Mouse (Mus musculus) frontal cortex, adult 2 months (tissue): ENCODE results near the gene Sema3a. TPM values are rescaled to one million over a fixed set of nuclear protein-coding genes. Genes with fewer than 3 reads are reported as not detected.

Experiments used
- DNase-seq, 2 experiments: peaks; one replicate each; pipeline ENCODE4 v3.0.0; 2022; ENCODE audit warnings: low spot score in 1 of 2; ENCODE audit errors: extremely low spot score in 1 of 2
- polyA plus RNA-seq: library from polyadenylated mRNA; depleted of rRNA; stranded (reverse); fragments of >200 nt; gene quantifications from 2 replicates; pipeline ENCODE4 v1.2.3, GENCODE M21; 2012

Sema3a gene
- polyA plus RNA-seq, 1 experiment: 10.3 TPM

GRCm38 (mm10) chr5:13318728-13319429 is 193.7 kb downstream of the Sema3a start:
- no peak for DNase-seq

DNA sequence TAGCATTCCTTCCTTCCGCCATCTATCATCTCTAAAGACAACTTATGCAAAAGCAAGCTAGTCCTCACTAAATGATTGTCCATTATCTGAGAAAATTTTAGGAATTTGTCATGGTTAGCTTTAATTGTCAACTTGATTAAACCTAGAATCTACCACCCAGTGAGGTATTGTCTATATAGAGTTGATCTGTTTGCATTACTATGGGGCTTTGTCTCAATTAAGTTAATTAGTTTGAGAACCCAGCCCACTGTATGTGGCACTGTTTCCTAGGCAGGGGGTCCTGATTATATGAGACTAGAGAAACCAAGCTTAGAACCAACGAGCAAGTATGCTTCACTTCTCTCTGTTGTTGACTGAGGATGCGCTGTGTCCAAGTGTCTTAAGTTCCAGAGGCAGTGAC is 194.9 kb downstream of the Sema3a start:
- no peak for DNase-seq

- no peak for DNase-seq
Measured at GRCm38 (mm10) chr5:13327281-13327680, 202.1 kb downstream of the Sema3a start.

GRCm38 (mm10) chr5:13331412-13331811 is 206.2 kb downstream of the Sema3a start:
- DNase-seq: no peak

DNA sequence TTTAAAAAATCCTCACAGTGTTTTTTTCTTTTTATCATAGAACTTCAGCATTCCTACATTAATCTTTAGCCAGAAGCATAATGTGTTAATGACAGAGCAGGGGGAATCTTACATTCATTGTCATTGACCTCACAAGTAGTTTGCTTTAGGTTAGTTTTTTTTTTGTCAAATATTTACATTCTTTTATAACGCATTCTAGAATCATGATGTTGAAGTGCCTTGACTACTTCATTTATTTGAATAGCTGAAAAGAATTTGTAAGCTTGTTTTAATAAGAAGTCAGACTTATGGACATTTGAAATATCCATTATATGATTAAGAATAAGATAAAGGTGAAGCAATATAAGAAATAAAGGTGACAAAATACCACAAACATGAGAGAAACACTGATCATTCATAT is 212.5 kb downstream of the Sema3a start:
- DNase-seq: no peak

- DNase-seq: no peak
Measured at GRCm38 (mm10) chr5:13347068-13347467, 221.9 kb downstream of the Sema3a start.

GRCm38 (mm10) chr5:13351611-13352010 is 226.4 kb downstream of the Sema3a start:
- no peak for DNase-seq

DNA sequence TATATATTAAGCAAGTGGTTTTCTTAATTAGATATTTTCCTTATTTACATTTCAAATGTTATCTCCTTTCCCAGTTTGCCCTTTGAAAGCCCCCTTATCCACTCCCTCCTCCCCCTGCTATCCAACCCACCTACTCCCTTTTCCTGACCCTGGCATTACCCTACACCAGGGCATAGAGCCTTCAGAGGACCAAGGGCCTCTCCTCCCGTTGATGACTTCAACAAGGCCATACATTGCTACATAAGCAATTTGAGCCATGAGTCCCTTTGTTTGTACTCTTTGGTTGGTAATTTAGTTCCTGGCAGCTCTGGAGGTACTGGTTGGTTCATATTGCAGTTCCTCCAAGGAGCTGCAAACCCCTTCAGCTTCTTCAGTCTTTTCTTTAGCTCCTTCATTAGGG is 227.8 kb downstream of the Sema3a start:
- no peak for DNase-seq

DNA sequence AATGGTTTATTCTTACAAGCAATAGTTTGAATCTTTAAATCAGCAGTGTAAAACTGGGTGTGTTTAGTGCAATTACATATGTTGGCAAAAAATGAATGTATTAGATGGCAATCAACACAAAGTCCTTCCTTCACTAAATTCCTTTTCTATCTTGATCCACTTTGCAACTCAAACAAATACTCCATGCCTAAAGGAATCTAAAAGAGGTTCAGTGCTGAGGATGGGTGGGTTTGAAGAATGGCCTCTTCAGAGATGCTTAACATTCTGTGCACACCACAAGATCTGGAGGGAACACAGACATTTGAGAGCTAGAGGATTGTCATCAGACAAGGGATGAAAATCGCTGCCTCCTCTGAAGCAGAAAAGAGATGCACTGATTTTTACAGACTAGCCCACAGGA is 228.3 kb downstream of the Sema3a start:
- no peak for DNase-seq

DNA sequence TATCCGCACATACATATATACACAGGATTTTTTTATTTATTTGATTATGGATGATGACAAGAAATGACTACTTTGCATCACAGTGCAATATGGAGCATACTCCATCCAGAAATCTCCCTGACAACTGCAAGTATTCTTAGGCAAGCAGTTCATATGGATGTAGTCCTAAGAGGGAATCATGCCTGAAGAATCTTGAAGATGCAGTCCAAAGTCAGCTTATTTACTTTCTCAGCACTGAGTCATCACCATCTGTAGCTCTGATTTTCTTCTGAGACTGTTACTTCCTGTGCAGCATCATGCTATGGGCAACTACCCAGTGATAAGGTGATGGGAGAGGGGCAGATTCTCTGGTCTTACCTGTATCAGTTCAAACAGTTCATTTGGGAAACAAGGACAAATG is 229.7 kb downstream of the Sema3a start:
- DNase-seq: peak in 1 of 2 experiments; percentile 57

DNA sequence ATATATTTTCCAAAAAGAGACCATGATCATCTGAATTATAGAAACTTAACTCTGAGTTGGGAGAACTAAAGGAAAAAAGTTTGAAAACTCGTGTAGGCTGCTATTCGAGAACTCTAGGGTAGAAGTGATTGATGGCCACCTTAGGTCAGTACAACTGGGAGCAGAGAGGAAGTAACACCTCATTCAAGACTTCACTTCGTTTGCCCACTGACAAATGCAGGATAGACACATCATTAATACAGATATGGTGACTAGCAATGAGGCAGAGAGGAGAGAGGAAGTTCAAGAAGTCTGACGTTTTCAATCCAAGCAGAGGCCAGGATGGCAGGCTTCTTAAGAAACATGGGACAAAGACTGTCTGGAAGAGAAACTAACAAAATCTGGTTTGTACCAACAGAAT is 233.6 kb downstream of the Sema3a start:
- no peak for DNase-seq

- no peak for DNase-seq
Measured at GRCm38 (mm10) chr5:13360711-13361110, 235.5 kb downstream of the Sema3a start.

GRCm38 (mm10) chr5:13365108-13365507 is 239.9 kb downstream of the Sema3a start:
- DNase-seq: no peak

- DNase-seq: no peak
Measured at GRCm38 (mm10) chr5:13379223-13379622, 254.0 kb downstream of the Sema3a start.

DNA sequence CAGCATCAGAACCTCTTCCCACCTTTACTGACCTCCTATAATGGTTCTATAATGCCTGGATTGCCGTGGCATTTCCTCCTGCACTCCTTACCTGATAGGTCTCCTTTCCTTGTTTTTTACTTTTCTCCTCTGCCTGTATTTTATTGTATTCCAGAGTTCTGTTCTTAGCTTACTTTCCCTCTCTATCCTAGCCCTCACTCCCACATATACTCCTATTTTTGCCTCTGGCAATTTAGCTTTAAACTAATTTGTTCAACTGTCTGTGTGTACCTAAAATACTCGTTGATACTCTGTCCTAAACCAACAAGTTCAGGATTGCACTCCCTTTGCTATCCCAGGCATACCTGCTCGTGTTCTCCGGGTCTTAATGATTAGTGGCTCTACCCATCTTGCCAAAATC is 258.8 kb downstream of the Sema3a start:
- DNase-seq: no peak

DNA sequence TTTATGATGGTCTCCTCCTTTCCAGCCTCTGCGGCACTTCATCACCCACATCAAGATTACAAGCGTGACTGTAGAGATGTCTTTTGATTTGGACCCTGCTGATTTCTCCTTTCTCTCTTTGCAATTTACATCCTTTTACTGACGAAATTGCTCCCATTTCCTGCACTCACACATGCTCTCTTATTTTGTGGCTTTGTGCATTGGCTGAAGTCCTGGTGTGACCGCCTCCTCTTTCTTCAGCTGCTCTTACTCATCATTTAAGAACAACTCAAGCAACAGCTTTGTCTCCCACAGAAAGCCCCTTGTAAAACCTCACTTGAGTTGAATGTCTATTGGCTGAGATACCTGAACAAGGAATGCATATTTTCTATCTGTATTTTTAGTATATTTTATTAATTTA is 259.5 kb downstream of the Sema3a start:
- DNase-seq: peak; percentile 33 to 66

GRCm38 (mm10) chr5:13386603-13387002 is 261.4 kb downstream of the Sema3a start:
- DNase-seq: no peak

- no peak for DNase-seq
Measured at GRCm38 (mm10) chr5:13387679-13388078, 262.5 kb downstream of the Sema3a start.

GRCm38 (mm10) chr5:13389995-13390394 is 264.8 kb downstream of the Sema3a start:
- DNase-seq: no peak

DNA sequence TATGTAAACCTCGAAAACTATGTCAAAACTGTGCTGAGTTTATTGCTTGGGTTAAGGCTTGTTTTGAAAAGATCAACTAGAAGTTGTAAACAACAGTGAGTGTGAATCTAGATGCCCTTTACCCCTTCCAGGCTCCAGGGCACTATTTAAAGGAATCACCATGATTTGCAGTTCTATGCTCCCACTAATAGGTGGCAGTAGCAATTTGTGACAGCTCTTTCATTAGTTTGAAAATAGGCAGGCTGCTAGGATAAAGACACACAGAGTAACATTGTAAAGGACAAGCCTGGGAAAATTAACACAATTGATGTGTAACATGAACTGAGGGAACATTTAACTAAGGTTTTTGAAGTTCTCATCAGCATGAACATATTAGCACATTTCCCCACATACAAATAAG is 280.2 kb downstream of the Sema3a start:
- peak in 1 of 2 experiments; percentile 25 for DNase-seq

- no peak for DNase-seq
Measured at GRCm38 (mm10) chr5:13406131-13406530, 280.9 kb downstream of the Sema3a start.

DNA sequence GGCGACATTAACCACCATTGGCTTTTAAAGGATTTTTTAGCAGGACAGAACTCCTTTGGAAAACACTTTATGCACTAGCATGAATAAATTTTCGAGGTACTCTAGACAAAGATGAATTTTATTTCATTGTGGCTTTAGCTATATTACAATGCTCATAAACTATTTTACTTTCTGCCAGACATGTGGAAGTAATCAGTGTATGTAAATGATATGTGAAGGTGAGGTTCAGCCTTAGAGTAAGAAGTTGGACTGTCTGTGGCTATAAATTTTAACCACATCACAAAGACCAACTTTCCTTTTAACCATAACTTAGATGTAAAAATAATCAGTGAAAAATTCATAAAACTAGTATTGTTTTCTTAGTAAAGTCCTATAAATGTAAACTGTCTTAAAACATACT is 286.7 kb downstream of the Sema3a start:
- no peak for DNase-seq
